Mouse (Mus musculus) C3H10T1/2 (cell line): ENCODE results near the gene Col9a2. TPM values are rescaled to one million over a fixed set of nuclear protein-coding genes. Genes with fewer than 3 reads are reported as not detected.

Source experiments
- polyA plus RNA-seq, 2 experiments: library from polyadenylated mRNA; unstranded; fragments of >200 nt; fragmentation: generic; extraction: Trizol; gene quantifications; one replicate each; pipeline ENCODE4 v1.2.1; 2012; ENCODE audit warnings: missing spikeins in 2 of 2

Col9a2 gene
- polyA plus RNA-seq = under 1 TPM in 1 of 2 experiments, not detected in 1; 0.25 TPM

DNA sequence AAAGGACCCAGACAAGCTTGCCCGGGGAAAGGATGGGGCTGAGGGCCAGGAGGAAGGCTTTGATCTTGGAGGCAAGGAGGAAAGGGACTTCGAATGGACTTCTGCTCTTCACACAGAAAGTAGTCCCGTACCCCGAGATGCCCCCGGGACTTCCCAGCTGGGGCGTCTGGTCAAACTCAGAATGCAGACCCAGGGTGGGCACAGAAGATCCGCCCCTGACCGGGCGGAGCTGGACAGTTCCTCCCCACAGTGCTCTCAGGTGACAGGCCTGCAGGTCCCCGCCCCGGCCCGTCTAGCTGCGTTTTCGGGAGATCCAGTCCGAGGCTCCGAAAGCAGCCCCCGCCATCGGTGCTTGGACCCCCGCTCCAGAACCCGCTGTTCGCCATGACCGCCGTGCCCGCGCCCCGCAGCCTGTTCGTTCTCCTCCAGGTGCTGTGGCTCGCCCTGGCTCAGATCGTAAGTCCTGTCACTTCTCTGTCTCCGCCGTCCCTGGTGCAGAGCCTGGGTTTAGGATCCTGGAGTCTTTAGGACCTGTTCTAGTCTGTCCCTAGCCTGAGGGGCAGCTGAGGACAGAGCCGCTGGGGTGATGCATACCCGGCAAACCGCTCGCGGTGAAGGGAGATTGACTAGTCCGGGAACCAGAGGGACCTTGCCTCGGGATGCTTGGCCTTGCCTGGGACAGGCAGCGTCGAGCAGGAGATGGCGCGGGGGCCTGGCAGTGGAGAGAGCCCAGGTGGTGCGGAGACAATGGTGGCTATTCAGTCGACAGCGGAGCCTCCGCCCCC, at the start of gene Col9a2:
Gene Col9a2 (plus strand): TSS at position 55 of the 785 bp plus-strand sequence.

DNA sequence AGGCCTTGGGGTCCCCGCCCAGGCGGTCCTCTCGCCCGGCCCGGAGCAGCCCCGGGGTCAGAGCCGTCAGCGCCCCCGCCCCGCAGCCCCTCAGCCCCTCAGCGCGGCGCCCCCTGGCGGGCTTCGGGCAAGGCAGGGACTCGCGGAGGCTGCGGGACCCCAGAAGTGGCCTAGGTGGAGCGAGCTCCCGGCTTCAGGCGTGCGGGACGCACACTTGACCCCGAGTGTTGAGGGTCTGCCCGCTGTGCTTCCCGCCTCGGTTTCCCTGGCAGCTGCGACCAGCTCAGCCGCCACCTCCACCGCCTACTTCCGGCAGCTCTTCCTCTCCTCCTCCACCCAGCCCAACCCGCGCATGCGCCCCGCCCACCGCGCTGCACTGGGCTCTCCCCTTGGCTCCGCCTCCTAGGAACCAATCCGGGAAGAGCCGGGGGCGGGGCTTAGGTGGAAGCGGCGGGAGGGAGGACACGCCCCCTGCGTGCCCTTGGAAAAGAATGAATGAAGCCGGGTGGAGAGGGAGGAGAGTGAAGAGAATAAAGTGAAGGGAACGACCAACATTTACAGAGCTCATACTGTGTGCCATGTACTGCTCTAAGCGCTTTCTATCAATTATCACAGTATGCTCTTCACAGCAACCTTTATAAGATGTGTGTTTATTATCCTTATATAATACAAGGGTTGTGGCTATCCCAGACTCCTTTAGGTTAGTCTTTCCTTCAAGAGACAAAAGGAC, 22.1 kb upstream of the Col9a2 start, which contains the start of gene Smap2:
Gene Smap2 (minus strand): TSS at position 320 of the 730 bp plus-strand sequence.

GRCm38 (mm10) chr4:121097650-121098378, 58.6 kb downstream of the Col9a2 start, which contains the start of gene Zmpste24:
Gene Zmpste24 (minus strand): TSS chr4:121098241.

Other genes with a start within 250 kb of the Col9a2 start
- 10 to 100 TPM; 25.9 to 54.8 TPM for gene Nfyc, start 207.8 kb upstream of the Col9a2 start, polyA plus RNA-seq
- gene Rims3, start 184.6 kb upstream of the Col9a2 start, polyA plus RNA-seq = under 1 TPM; under 0.01 to 0.05 TPM
- 1 to 10 TPM; 1.5 to 9.1 TPM for gene Exo5, start 114.4 kb upstream of the Col9a2 start, polyA plus RNA-seq
- gene Zfp69, start 87.7 kb upstream of the Col9a2 start, polyA plus RNA-seq = under 1 TPM; 0.06 to 0.73 TPM
- 10 to 100 TPM; 11.1 to 36.4 TPM for gene Smap2, start 22.1 kb upstream of the Col9a2 start, polyA plus RNA-seq
- 10 to 100 TPM in 1 of 2 experiments, 1 to 10 TPM in 1; 2.8 to 13.6 TPM for gene Zmpste24, start 58.9 kb downstream of the Col9a2 start, polyA plus RNA-seq
- not detected for gene Tmco2, start 69.8 kb downstream of the Col9a2 start, polyA plus RNA-seq
- gene Rlf, start 175.7 kb downstream of the Col9a2 start, polyA plus RNA-seq = 1 to 10 TPM in 1 of 2 experiments, under 1 TPM in 1; 0.15 to 2.6 TPM